Comparison of ENCODE assay signal across 21 mouse cellular contexts in genomic region chr14:33634354-33634753, GRCm38 (mm10). TPM values are rescaled to one million over a fixed set of nuclear protein-coding genes. Genes with fewer than 3 reads are reported as not detected.
"Had no signal": no experiment of that assay in that cellular context is flagged by ENCODE, and none has a peak within 500 bp of the region (broad histone marks: within the 10 kb centered on the region; RNA-seq: fewer than 3 reads in every experiment).

No protein-coding gene starts in this region.

- H3K4me3 ChIP-seq: lung, embryonic 15.5 days; midbrain, embryonic 10.5 days; midbrain, embryonic 12.5 days; myocyte; neural tube, embryonic 13.5 days; neural tube, embryonic 15.5 days had no signal

- DNase-seq: lung, adult 2 months; lung, postnatal 10 days; lung, postnatal 4 days; midbrain, embryonic 14.5 days; retina, postnatal 1 day; right cerebral cortex, adult 18-20 months; right cerebral cortex, postnatal 25 days; right cerebral cortex, postnatal 4 days; spleen, adult 18-20 months; thymus, adult 18-20 months; thymus, postnatal 25 days; thymus, postnatal 4 days had no signal

- ATAC-seq: midbrain, embryonic 16.5 days had no signal

- H3K36me3 ChIP-seq: lung, embryonic 15.5 days; midbrain, embryonic 10.5 days; midbrain, embryonic 12.5 days; neural tube, embryonic 13.5 days; neural tube, embryonic 15.5 days had no signal

- H3K4me2 ChIP-seq: lung, embryonic 15.5 days; midbrain, embryonic 12.5 days; neural tube, embryonic 13.5 days; neural tube, embryonic 15.5 days had no signal

- H3K4me1 ChIP-seq: lung, embryonic 15.5 days; midbrain, embryonic 10.5 days; midbrain, embryonic 12.5 days; neural tube, embryonic 13.5 days had no signal

- H3K27me3 ChIP-seq: lung, embryonic 15.5 days; midbrain, embryonic 12.5 days; neural tube, embryonic 13.5 days; neural tube, embryonic 15.5 days had no signal

- H3K9ac ChIP-seq: lung, embryonic 15.5 days; midbrain, embryonic 12.5 days; neural tube, embryonic 13.5 days; neural tube, embryonic 15.5 days had no signal

- H3K9me3 ChIP-seq: lung, embryonic 15.5 days; midbrain, embryonic 10.5 days; midbrain, embryonic 12.5 days; neural tube, embryonic 13.5 days; neural tube, embryonic 15.5 days had no signal

- H3K27ac ChIP-seq: lung, embryonic 15.5 days; midbrain, embryonic 10.5 days; midbrain, embryonic 12.5 days; neural tube, embryonic 13.5 days; neural tube, embryonic 15.5 days had no signal

RNA-seq across cellular contexts. Expression of gene Ptpn20, which starts 45.3 kb away (rescaled TPM):
- polyA plus RNA-seq: liver, adult 2 months; midbrain, embryonic 10.5 days; myocyte; small intestine, adult 2 months had no signal
